Mouse (Mus musculus): ENCODE data around the gene Col5a1. TPM values are rescaled to one million over a fixed set of nuclear protein-coding genes. Genes with fewer than 3 reads are reported as not detected.

Col5a1 gene
- polyA plus RNA-seq, 1 experiment, result 0.03 TPM

GRCm38 (mm10) chr2:28005187-28005586 lies 119.0 kb downstream of the Col5a1 start:
- no peaks in the 10 kb centered on the region for H3K4me1 ChIP-seq
- no peaks in the 10 kb centered on the region for H3K9me3 ChIP-seq
- no peak overlapping the region for H3K4me3 ChIP-seq (replicated peaks)
- H3K27me3 ChIP-seq (replicated peaks), result peaks cover 62% of the 10 kb centered on the region
- H3K36me3 ChIP-seq (replicated peaks; ENCODE audit: low read length), result no peaks in the 10 kb centered on the region
- no peak for TF ChIP-seq FLI1 (IDR thresholded peaks at IDR 0.05; ENCODE audit: low read length)
- no peak for TF ChIP-seq GATA1 (IDR thresholded peaks at IDR 0.05; ENCODE audit: borderline replicate concordance, low read length)

- H3K9me3 ChIP-seq, result no peaks in the 10 kb centered on the region
- H3K36me3 ChIP-seq (replicated peaks; ENCODE audit: low read length), result no peaks in the 10 kb centered on the region
- no peaks in the 10 kb centered on the region for H3K4me1 ChIP-seq
- peaks cover 52% of the 10 kb centered on the region for H3K27me3 ChIP-seq (replicated peaks)
- no peak for TF ChIP-seq GATA1 (IDR thresholded peaks at IDR 0.05; ENCODE audit: borderline replicate concordance, low read length)
- TF ChIP-seq FLI1 (IDR thresholded peaks at IDR 0.05; ENCODE audit: low read length), result no peak
- no peak overlapping the region for H3K4me3 ChIP-seq (replicated peaks)
Measured at GRCm38 (mm10) chr2:28008261-28008660, 122.0 kb downstream of the Col5a1 start.

GRCm38 (mm10) chr2:28012367-28012766 lies 126.1 kb downstream of the Col5a1 start:
- no peak overlapping the region for H3K4me3 ChIP-seq (replicated peaks)
- no peaks in the 10 kb centered on the region for H3K36me3 ChIP-seq (replicated peaks; ENCODE audit: low read length)
- H3K27me3 ChIP-seq (replicated peaks), result peaks cover 46% of the 10 kb centered on the region
- TF ChIP-seq GATA1 (IDR thresholded peaks at IDR 0.05; ENCODE audit: borderline replicate concordance, low read length), result no peak
- H3K4me1 ChIP-seq, result no peaks in the 10 kb centered on the region
- no peaks in the 10 kb centered on the region for H3K9me3 ChIP-seq

- Histone ChIP-seq H3K36me3 (replicated peaks; ENCODE audit: low read length) (no peaks in the 10 kb centered on the region), H3K4me1 (no peaks in the 10 kb centered on the region), H3K9me3 (no peaks in the 10 kb centered on the region), H3K27me3 (replicated peaks) (peaks cover 35% of the 10 kb centered on the region), H3K4me3 (replicated peaks) (no peak overlapping the region)
- TF ChIP-seq GATA1 (IDR thresholded peaks at IDR 0.05; ENCODE audit: borderline replicate concordance, low read length) (no peak), FLI1 (IDR thresholded peaks at IDR 0.05; ENCODE audit: low read length) (no peak)
Measured at GRCm38 (mm10) chr2:28014778-28015177, 128.6 kb downstream of the Col5a1 start.

GRCm38 (mm10) chr2:28024416-28024815 lies 138.2 kb downstream of the Col5a1 start:
- TF ChIP-seq FLI1 (IDR thresholded peaks at IDR 0.05; ENCODE audit: low read length), result no peak
- TF ChIP-seq GATA1 (IDR thresholded peaks at IDR 0.05; ENCODE audit: borderline replicate concordance, low read length), result no peak
- Histone ChIP-seq H3K36me3 (replicated peaks; ENCODE audit: low read length) (no peaks in the 10 kb centered on the region), H3K27me3 (replicated peaks) (peaks cover 36% of the 10 kb centered on the region)

GRCm38 (mm10) chr2:28025776-28026175 lies 139.6 kb downstream of the Col5a1 start:
- no peaks in the 10 kb centered on the region for H3K36me3 ChIP-seq (replicated peaks; ENCODE audit: low read length)
- H3K27me3 ChIP-seq (replicated peaks), result peaks cover 38% of the 10 kb centered on the region
- TF ChIP-seq FLI1 (IDR thresholded peaks at IDR 0.05; ENCODE audit: low read length) (no peak), GATA1 (IDR thresholded peaks at IDR 0.05; ENCODE audit: borderline replicate concordance, low read length) (no peak)
- peaks cover 7% of the 10 kb centered on the region for H3K9me3 ChIP-seq
- H3K4me1 ChIP-seq, result no peaks in the 10 kb centered on the region; the same call in 1 of the 2 replicates
- H3K4me3 ChIP-seq (replicated peaks), result no peak overlapping the region

More at GRCm38 (mm10) chr2:28024416-28024815, 138.2 kb downstream of the Col5a1 start:
- Histone ChIP-seq H3K9me3 (peaks cover 7% of the 10 kb centered on the region), H3K4me3 (replicated peaks) (no peak overlapping the region), H3K4me1 (no peaks in the 10 kb centered on the region; the same call in 1 of the 2 replicates)

- TF ChIP-seq FLI1 (IDR thresholded peaks at IDR 0.05; ENCODE audit: low read length), result no peak
- no peak for TF ChIP-seq GATA1 (IDR thresholded peaks at IDR 0.05; ENCODE audit: borderline replicate concordance, low read length)
- H3K36me3 ChIP-seq (replicated peaks; ENCODE audit: low read length), result no peaks in the 10 kb centered on the region
- H3K9me3 ChIP-seq, result peaks cover 7% of the 10 kb centered on the region
- peaks cover 38% of the 10 kb centered on the region for H3K27me3 ChIP-seq (replicated peaks)
- H3K4me3 ChIP-seq (replicated peaks), result no peak overlapping the region
- no peaks in the 10 kb centered on the region; the same call in 1 of the 2 replicates for H3K4me1 ChIP-seq
Measured at GRCm38 (mm10) chr2:28031860-28032259, 145.6 kb downstream of the Col5a1 start.

- TF ChIP-seq FLI1 (IDR thresholded peaks at IDR 0.05; ENCODE audit: low read length) (no peak), GATA1 (IDR thresholded peaks at IDR 0.05; ENCODE audit: borderline replicate concordance, low read length) (no peak)
- H3K9me3 ChIP-seq, result peaks cover 7% of the 10 kb centered on the region
- no peak overlapping the region for H3K4me3 ChIP-seq (replicated peaks)
- no peaks in the 10 kb centered on the region for H3K36me3 ChIP-seq (replicated peaks; ENCODE audit: low read length)
- peaks cover 37% of the 10 kb centered on the region for H3K27me3 ChIP-seq (replicated peaks)
- H3K4me1 ChIP-seq, result no peaks in the 10 kb centered on the region; the same call in 1 of the 2 replicates
Measured at GRCm38 (mm10) chr2:28032469-28032868, 146.2 kb downstream of the Col5a1 start.

- no peaks in the 10 kb centered on the region; the same call in 1 of the 2 replicates for H3K9me3 ChIP-seq
- no peaks in the 10 kb centered on the region for H3K36me3 ChIP-seq (replicated peaks; ENCODE audit: low read length)
- peaks cover 34% of the 10 kb centered on the region for H3K27me3 ChIP-seq (replicated peaks)
- H3K4me3 ChIP-seq (replicated peaks), result no peak overlapping the region
- no peak for TF ChIP-seq GATA1 (IDR thresholded peaks at IDR 0.05; ENCODE audit: borderline replicate concordance, low read length)
- TF ChIP-seq FLI1 (IDR thresholded peaks at IDR 0.05; ENCODE audit: low read length), result no peak
- no peaks in the 10 kb centered on the region; the same call in 1 of the 2 replicates for H3K4me1 ChIP-seq
Measured at GRCm38 (mm10) chr2:28034011-28034710, 147.9 kb downstream of the Col5a1 start.

- no peak overlapping the region for H3K4me3 ChIP-seq (replicated peaks)
- H3K36me3 ChIP-seq (replicated peaks; ENCODE audit: low read length), result no peaks in the 10 kb centered on the region
- no peaks in the 10 kb centered on the region for H3K9me3 ChIP-seq
- H3K4me1 ChIP-seq, result no peaks in the 10 kb centered on the region; the same call in 1 of the 2 replicates
- TF ChIP-seq GATA1 (IDR thresholded peaks at IDR 0.05; ENCODE audit: borderline replicate concordance, low read length) (no peak), FLI1 (IDR thresholded peaks at IDR 0.05; ENCODE audit: low read length) (no peak)
- H3K27me3 ChIP-seq (replicated peaks), result peaks cover 29% of the 10 kb centered on the region
Measured at GRCm38 (mm10) chr2:28036788-28037187, 150.6 kb downstream of the Col5a1 start.

All from megakaryocyte, embryonic 14.5 days (primary cell).